Mouse (Mus musculus) forelimb bud, embryonic 11.5 days (tissue): Measurements from ENCODE around the gene Clk4.

Source experiments
- DNase-seq: peaks from one replicate; pipeline ENCODE4 v3.0.0-alpha.2; 2012; ENCODE audit warnings: low read depth, low spot score

Gene Clk4

GRCm38 (mm10) chr11:51308306-51308705 is 46.8 kb downstream of the Clk4 start:
- no peak for DNase-seq

GRCm38 (mm10) chr11:51311846-51312245 is 50.3 kb downstream of the Clk4 start:
- DNase-seq: no peak

- no peak for DNase-seq
Observed at GRCm38 (mm10) chr11:51315991-51316810, 54.7 kb downstream of the Clk4 start.

GRCm38 (mm10) chr11:51320609-51321008 is 59.1 kb downstream of the Clk4 start:
- no peak for DNase-seq

GRCm38 (mm10) chr11:51326908-51327307 is 65.4 kb downstream of the Clk4 start:
- no peak for DNase-seq

GRCm38 (mm10) chr11:51328387-51328942 is 66.9 kb downstream of the Clk4 start:
- no peak for DNase-seq

GRCm38 (mm10) chr11:51329837-51330714 is 68.5 kb downstream of the Clk4 start:
- DNase-seq: no peak
